Mouse (Mus musculus) megakaryocyte-erythroid progenitor cell, adult 5 weeks (primary cell): ENCODE measurements around the gene Cdyl2. TPM values are rescaled to one million over a fixed set of nuclear protein-coding genes. Genes with fewer than 3 reads are reported as not detected.

Experiments
- polyA plus RNA-seq: library from polyadenylated mRNA; stranded (reverse); fragments of >175 nt; gene quantifications from 2 replicates; pipeline ENCODE4 v1.2.3, GENCODE M21; 2012

Cdyl2 gene
- 2.9 and 3.3 TPM in 2 replicates for polyA plus RNA-seq

DNA sequence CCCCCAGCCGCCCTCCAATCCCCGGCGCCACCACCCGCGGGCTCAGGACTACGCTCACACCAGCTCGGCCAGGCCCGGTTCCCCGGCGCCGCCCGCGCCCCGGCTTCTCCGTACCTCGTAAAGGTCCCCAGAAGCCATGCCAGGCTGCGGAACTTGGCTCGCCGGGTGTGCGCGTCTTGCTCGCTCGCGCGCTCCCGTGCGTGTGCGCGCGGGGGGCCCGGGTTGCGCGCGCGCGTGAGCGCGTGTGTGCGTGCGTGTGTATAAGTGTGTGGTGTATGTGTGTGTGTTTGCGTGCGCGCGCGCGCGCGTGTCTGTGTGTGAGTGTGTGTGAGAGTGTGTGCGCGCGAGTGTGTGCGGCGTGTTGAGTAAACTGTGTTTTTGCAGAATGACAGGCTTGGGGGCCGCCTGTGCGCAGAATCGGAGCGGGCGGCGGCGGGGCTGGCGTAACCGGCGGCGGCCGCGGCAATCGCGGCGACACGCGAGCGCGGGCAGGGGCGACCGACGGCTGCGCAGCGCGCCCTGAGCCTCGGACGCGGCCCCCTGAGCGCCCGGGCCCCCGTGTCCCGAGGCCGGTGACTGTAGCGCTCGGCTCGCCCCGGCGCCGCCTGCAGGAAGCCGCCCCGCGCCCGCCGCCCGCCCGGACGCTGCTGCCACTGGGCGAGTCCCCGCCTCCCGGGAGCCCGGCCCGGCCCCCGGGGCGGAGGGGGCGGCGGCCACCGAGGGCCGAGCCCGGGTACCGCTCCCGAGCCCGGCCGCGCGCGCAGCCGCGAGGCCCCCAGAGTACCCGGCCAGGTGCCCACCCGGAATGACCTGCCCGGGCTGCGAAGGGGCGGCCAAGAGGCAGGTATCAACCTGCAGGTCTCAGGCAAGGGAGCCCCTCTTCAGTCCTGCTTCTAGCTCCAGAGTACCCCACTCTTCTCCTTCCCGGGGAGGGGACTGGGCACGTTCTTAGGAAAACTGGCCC lies at the start of gene Cdyl2:
Gene Cdyl2, minus strand, starts transcription at position 308 of the 964 bp plus-strand sequence.

Other genes with a start within 250 kb of the Cdyl2 start
- not detected in 2 replicates for gene Dynlrb2, start 228.0 kb downstream of the Cdyl2 start, polyA plus RNA-seq
- gene Cmc2, start 188.5 kb upstream of the Cdyl2 start, polyA plus RNA-seq, result 38.7 and 40.3 TPM in 2 replicates
- gene Cenpn, start 188.7 kb upstream of the Cdyl2 start, polyA plus RNA-seq, result 5.5 and 6.7 TPM in 2 replicates
- 4.5 and 6.1 TPM in 2 replicates for gene Atmin, start 210.4 kb upstream of the Cdyl2 start, polyA plus RNA-seq
- 0.63 and 0.92 TPM in 2 replicates for gene 1700030J22Rik, start 246.0 kb upstream of the Cdyl2 start, polyA plus RNA-seq